Mouse (Mus musculus): ENCODE measurements at regions not wholly inside any gene's neighbourhood (a gene's known extent, or its start where the extent isn't known, plus 50 kb on each side); places are given as distances from the start of the nearest gene placed in this dataset.
"Not testable (repeated sequence)": the region's sequence is repeated elsewhere in the genome, so short reads cannot be mapped to it uniquely, and the experiment has no call there.

GRCm38 (mm10) chr4:69677315-69677714 is 723.1 kb upstream of the Brinp1 start:
- no peak for DNase-seq

- DNase-seq: no peak
Observed at GRCm38 (mm10) chr4:69673456-69673855, 719.3 kb upstream of the Brinp1 start.

GRCm38 (mm10) chr4:69628908-69629307 is 674.7 kb upstream of the Brinp1 start:
- DNase-seq: no peak

GRCm38 (mm10) chr4:69626426-69626825 is 672.2 kb upstream of the Brinp1 start:
- not testable (repeated sequence) for DNase-seq

- DNase-seq: no peak
Observed at GRCm38 (mm10) chr4:69625831-69626230, 671.6 kb upstream of the Brinp1 start.

- DNase-seq: no peak
Observed at GRCm38 (mm10) chr4:69621058-69621609, 666.9 kb upstream of the Brinp1 start.

GRCm38 (mm10) chr4:69618161-69618730 is 664.0 kb upstream of the Brinp1 start:
- DNase-seq: no peak

- no peak for DNase-seq
Observed at GRCm38 (mm10) chr4:69614901-69615300, 660.7 kb upstream of the Brinp1 start.

GRCm38 (mm10) chr4:69611681-69612300 is 657.6 kb upstream of the Brinp1 start:
- DNase-seq: no peak

- no peak for DNase-seq
Observed at GRCm38 (mm10) chr4:69608885-69609284, 654.7 kb upstream of the Brinp1 start.

GRCm38 (mm10) chr4:69596992-69597541 is 642.9 kb upstream of the Brinp1 start:
- DNase-seq: no peak

GRCm38 (mm10) chr4:69594022-69594421 is 639.8 kb upstream of the Brinp1 start:
- no peak for DNase-seq

GRCm38 (mm10) chr4:69576256-69576655 is 622.1 kb upstream of the Brinp1 start:
- no peak for DNase-seq

- DNase-seq: no peak
Observed at GRCm38 (mm10) chr4:69548104-69548503, 593.9 kb upstream of the Brinp1 start.

GRCm38 (mm10) chr4:69538172-69538908 is 584.1 kb upstream of the Brinp1 start:
- DNase-seq: peak; percentile 12

- DNase-seq: no peak
Observed at GRCm38 (mm10) chr4:69533107-69533506, 578.9 kb upstream of the Brinp1 start.

- no peak for DNase-seq
Observed at GRCm38 (mm10) chr4:69523112-69523511, 568.9 kb upstream of the Brinp1 start.

GRCm38 (mm10) chr4:69508281-69508680 is 554.1 kb upstream of the Brinp1 start:
- DNase-seq: no peak

GRCm38 (mm10) chr4:69471200-69471599 is 517.0 kb upstream of the Brinp1 start:
- no peak for DNase-seq

- DNase-seq: no peak
Observed at GRCm38 (mm10) chr4:69459990-69460389, 505.8 kb upstream of the Brinp1 start.

GRCm38 (mm10) chr4:69456420-69456819 is 502.2 kb upstream of the Brinp1 start:
- DNase-seq: no peak

GRCm38 (mm10) chr4:69446161-69446560 is 492.0 kb upstream of the Brinp1 start:
- DNase-seq: no peak

- DNase-seq: no peak
Observed at GRCm38 (mm10) chr4:69443956-69444355, 489.8 kb upstream of the Brinp1 start.

GRCm38 (mm10) chr4:69435390-69435789 is 481.2 kb upstream of the Brinp1 start:
- DNase-seq: no peak
